Mouse (Mus musculus) kidney, embryonic 14.5 days (tissue): ENCODE data around the gene Slc18a3. TPM values are rescaled to one million over a fixed set of nuclear protein-coding genes. Genes with fewer than 3 reads are reported as not detected.

Experiments
- ATAC-seq: fragments of 200-750 bp; cut with Nextera tagmentation; 2 replicates; pipeline ENCODE4 v1.8.0; 2017; ENCODE audit warnings: moderate number of reproducible peaks, mild to moderate bottlenecking, moderate TSS enrichment, moderate library complexity; ENCODE audit not compliant: low FRiP score, low TSS enrichment
- H3K27ac ChIP-seq: fragments of 300-500 bp; sonication (generic); 2 replicates; pipeline ENCODE4 v1.5.1; 2014; ENCODE audit warnings: low read depth, mild to moderate bottlenecking, low read length, moderate library complexity, mixed read lengths
- H3K27me3 ChIP-seq: fragments of 300-500 bp; sonication (generic); 2 replicates; pipeline ENCODE4 v1.6.1; 2014; ENCODE audit warnings: mild to moderate bottlenecking, low read length; ENCODE audit not compliant: control insufficient read depth, insufficient read depth
- H3K36me3 ChIP-seq: fragments of 300-500 bp; sonication (generic); 2 replicates; pipeline ENCODE4 v1.6.1; 2014; ENCODE audit warnings: low read length, mixed read lengths; ENCODE audit not compliant: control insufficient read depth, insufficient read depth
- H3K4me1 ChIP-seq: fragments of 300-500 bp; sonication (generic); 2 replicates; pipeline ENCODE4 v1.6.1; 2014; ENCODE audit warnings: low read length, mixed read lengths; ENCODE audit not compliant: control insufficient read depth, insufficient read depth
- H3K4me2 ChIP-seq: fragments of 300-500 bp; sonication (generic); replicated peaks from 2 replicates; pipeline ENCODE4 v1.6.1; 2014; ENCODE audit warnings: low read depth, mild to moderate bottlenecking, low read length
- H3K4me3 ChIP-seq: fragments of 300-500 bp; sonication (generic); 2 replicates; pipeline ENCODE4 v1.5.1; 2014; ENCODE audit warnings: mild to moderate bottlenecking, low read length
- H3K9ac ChIP-seq: fragments of 300-500 bp; sonication (generic); 2 replicates; pipeline ENCODE4 v1.6.1; 2014; ENCODE audit warnings: low read depth, mild to moderate bottlenecking, low read length, moderate library complexity
- H3K9me3 ChIP-seq: fragments of 300-500 bp; sonication (generic); 2 replicates; pipeline ENCODE4 v1.6.1; 2016; ENCODE audit warnings: low read length; ENCODE audit not compliant: control insufficient read depth
- WGBS: fragments of 180-500 bp; shearing (Covaris S2); extraction: QIAGEN DNeasy Blood & Tissue Kit; methylation state at CpG from one replicate; pipeline ENCODE4 v1.1.7; 2014; 5-methylcytosine and 5-hydroxymethylcytosine counted together
- polyA plus RNA-seq: library from polyadenylated mRNA; unstranded; fragments of >200 nt; fragmentation: Nextera tagmentation; extraction: Ambion mirVana; gene quantifications from 2 replicates; pipeline ENCODE4 v1.2.1, GENCODE M21; 2014

The Slc18a3 gene
- polyA plus RNA-seq, 1 experiment from 2014 or later, result not detected

- Histone ChIP-seq H3K9ac (peak within 1 kb of the TSS; percentile 23; the same call in 1 of the 2 replicates), H3K4me2 (peak within 1 kb of the TSS; percentile 50), H3K27me3 (peaks cover 70% of the 10 kb centered on the region), H3K27ac (no peak within 1 kb of the TSS), H3K4me1 (peaks cover 6% of the 10 kb centered on the region; the same call in 1 of the 2 replicates), H3K9me3 (no peaks in the 10 kb centered on the region), H3K4me3 (peak within 1 kb of the TSS; percentile 36), H3K36me3 (no peaks in the 10 kb centered on the region)
- ATAC-seq, result no peak
- WGBS, result 16% methylated on average over 13 of the region's 13 CpGs
Measured at GRCm38 (mm10) chr14:32465889-32466288, 1.2 kb upstream of the Slc18a3 start, which contains the start of gene Chat. Gene Chat, minus strand, starts transcription at chr14:32465989.

- no peak for ATAC-seq
- H3K9ac ChIP-seq, result no peak overlapping the region
- no peak overlapping the region for H3K27ac ChIP-seq
- H3K4me1 ChIP-seq, result peaks cover 6% of the 10 kb centered on the region; the same call in 1 of the 2 replicates
- peaks cover 74% of the 10 kb centered on the region for H3K27me3 ChIP-seq
- 2% methylated on average over 8 of the region's 11 CpGs for WGBS
- H3K4me2 ChIP-seq, result no peak overlapping the region; the same call in 1 of the 2 replicates
- H3K36me3 ChIP-seq, result no peaks in the 10 kb centered on the region
- H3K4me3 ChIP-seq, result peak overlapping the region; percentile 36; the same call in 1 of the 2 replicates
- H3K9me3 ChIP-seq, result no peaks in the 10 kb centered on the region
Measured at GRCm38 (mm10) chr14:32465506-32465870, 838 bp upstream of the Slc18a3 start.

DNA sequence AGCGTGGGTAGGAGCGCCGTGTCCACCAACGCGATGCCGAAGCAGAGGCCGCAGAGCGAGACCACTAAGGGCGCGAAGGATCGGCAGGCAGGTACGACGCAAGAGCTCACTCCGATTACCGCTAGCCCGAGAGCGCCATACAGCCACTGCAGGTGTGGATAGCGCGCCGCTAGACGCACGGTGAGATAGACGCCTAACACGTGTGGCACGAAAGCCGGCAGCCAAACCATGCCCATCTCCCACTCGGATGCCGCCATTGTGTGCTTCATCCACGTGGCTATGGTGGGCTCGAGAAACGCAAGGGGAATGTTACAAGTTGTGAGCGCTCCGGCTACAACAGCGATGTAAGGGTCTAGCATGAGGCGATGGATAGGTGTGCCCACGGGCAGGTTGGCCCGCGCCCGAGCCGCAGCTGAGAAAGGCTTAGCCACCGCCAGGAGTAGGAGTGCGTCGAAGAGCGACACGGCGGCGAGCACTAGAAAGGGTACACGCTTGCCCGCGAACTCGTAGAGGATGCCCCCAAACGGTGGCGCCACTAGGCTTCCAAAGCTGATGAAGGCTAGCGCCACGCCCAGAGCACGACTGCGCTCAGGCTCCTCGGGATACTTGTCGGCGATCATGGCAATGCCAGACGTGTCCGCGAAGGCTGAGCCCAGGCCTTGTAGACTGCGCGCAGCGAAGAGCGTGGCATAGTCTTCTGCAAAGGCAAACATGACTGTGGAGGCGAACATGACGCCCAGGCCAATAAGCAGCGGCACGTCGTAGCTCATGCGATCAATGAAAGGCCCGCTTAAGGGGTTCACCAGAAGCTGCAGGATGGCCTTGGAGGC lies 1.2 kb downstream of the Slc18a3 start:
- H3K4me1 ChIP-seq, result peaks cover 6% of the 10 kb centered on the region; the same call in 1 of the 2 replicates
- no peaks in the 10 kb centered on the region for H3K9me3 ChIP-seq
- WGBS, result 4% methylated on average over 74 of the region's 74 CpGs
- no peak overlapping the region for H3K4me2 ChIP-seq
- H3K36me3 ChIP-seq, result no peaks in the 10 kb centered on the region
- H3K27me3 ChIP-seq, result peaks cover 95% of the 10 kb centered on the region
- no peak for ATAC-seq
- H3K4me3 ChIP-seq, result no peak overlapping the region
- H3K9ac ChIP-seq, result no peak overlapping the region
- no peak overlapping the region for H3K27ac ChIP-seq

DNA sequence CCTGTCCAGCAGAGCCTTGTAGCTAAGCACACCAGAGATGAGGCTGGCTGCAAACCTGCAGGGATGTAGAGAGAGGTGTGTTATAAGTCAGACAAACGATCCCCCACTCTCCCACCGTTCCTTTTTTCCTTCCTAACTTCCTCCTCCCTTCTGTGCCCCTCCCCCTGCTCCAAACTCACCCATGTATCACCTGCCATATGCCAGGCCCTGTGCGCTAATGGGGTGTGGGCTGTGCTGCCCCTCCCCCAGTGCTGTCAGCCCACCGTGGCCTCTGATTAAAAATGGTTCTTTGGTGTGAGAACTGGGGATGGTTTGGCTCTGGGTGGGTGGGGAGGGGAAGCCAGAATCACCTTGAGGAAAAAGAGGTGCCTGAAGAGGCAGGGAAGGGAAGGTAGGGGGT lies 12.1 kb downstream of the Slc18a3 start:
- Histone ChIP-seq H3K27ac (no peak overlapping the region), H3K4me1 (no peaks in the 10 kb centered on the region), H3K9me3 (no peaks in the 10 kb centered on the region), H3K9ac (no peak overlapping the region), H3K27me3 (peaks cover 5% of the 10 kb centered on the region; the same call in 1 of the 2 replicates), H3K4me3 (no peak overlapping the region), H3K36me3 (no peaks in the 10 kb centered on the region), H3K4me2 (no peak overlapping the region)
- WGBS, result 7% methylated on average over 4 of the region's 4 CpGs
- no peak for ATAC-seq

- no peak overlapping the region for H3K4me3 ChIP-seq
- H3K4me2 ChIP-seq, result no peak overlapping the region
- H3K27me3 ChIP-seq, result no peaks in the 10 kb centered on the region
- ATAC-seq, result no peak
- H3K9ac ChIP-seq, result no peak overlapping the region
- no peaks in the 10 kb centered on the region for H3K9me3 ChIP-seq
- H3K4me1 ChIP-seq, result no peaks in the 10 kb centered on the region
- no peaks in the 10 kb centered on the region for H3K36me3 ChIP-seq
- WGBS, result 85% methylated on average over 6 of the region's 6 CpGs
- no peak overlapping the region for H3K27ac ChIP-seq
Measured at GRCm38 (mm10) chr14:32446989-32447388, 17.7 kb downstream of the Slc18a3 start.

DNA sequence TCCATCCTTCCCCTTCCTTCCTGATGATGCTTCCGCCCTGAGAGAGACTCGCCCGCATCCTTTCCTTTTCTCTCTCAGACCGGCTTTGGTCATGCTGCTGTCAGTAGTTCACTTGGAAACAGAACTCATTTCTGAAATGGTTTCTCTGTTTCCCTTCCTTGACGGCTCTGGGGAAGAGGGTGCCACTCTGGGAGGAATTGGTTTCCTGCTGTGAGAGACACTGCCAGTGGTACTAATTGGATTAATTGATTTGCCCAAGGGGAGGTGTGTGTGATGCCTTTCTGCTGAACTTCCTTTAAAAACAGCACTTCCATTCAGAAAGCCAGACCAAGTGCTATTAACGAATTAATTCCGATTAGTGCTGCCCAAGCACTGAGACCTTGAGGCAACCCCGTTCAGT lies 21.2 kb downstream of the Slc18a3 start:
- H3K9ac ChIP-seq, result no peak overlapping the region
- H3K27ac ChIP-seq, result no peak overlapping the region
- WGBS, result 41% methylated on average over 8 of the region's 8 CpGs
- no peaks in the 10 kb centered on the region for H3K4me1 ChIP-seq
- H3K27me3 ChIP-seq, result no peaks in the 10 kb centered on the region
- H3K4me3 ChIP-seq, result no peak overlapping the region
- ATAC-seq, result no peak
- H3K36me3 ChIP-seq, result no peaks in the 10 kb centered on the region
- H3K9me3 ChIP-seq, result no peaks in the 10 kb centered on the region
- no peak overlapping the region for H3K4me2 ChIP-seq

DNA sequence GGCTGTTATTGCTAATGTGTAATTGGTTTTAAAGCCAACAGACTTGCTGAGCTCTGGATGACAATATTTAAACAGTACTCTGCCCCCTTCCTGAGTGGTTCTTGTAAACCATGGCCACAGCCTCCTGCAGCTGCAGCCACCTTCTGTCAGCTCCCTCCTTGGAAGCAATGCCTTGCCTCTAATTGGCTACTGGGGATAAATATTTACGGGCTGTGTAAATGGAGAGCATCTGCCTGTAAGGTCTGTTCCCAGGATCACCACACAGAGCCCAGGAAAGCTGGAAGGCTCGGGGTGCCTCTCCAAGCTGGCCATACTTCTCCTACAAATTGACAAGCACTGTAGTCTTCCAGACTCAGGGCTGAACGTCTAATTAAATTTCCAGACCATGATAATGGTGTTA lies 24.9 kb downstream of the Slc18a3 start:
- Histone ChIP-seq H3K27me3 (no peaks in the 10 kb centered on the region), H3K9ac (no peak overlapping the region), H3K4me2 (no peak overlapping the region), H3K9me3 (no peaks in the 10 kb centered on the region), H3K4me1 (no peaks in the 10 kb centered on the region), H3K4me3 (no peak overlapping the region), H3K27ac (no peak overlapping the region), H3K36me3 (no peaks in the 10 kb centered on the region)
- 36% methylated on average over 3 of the region's 3 CpGs for WGBS
- no peak for ATAC-seq

GRCm38 (mm10) chr14:32439316-32439715 lies 25.3 kb downstream of the Slc18a3 start:
- ATAC-seq, result no peak

DNA sequence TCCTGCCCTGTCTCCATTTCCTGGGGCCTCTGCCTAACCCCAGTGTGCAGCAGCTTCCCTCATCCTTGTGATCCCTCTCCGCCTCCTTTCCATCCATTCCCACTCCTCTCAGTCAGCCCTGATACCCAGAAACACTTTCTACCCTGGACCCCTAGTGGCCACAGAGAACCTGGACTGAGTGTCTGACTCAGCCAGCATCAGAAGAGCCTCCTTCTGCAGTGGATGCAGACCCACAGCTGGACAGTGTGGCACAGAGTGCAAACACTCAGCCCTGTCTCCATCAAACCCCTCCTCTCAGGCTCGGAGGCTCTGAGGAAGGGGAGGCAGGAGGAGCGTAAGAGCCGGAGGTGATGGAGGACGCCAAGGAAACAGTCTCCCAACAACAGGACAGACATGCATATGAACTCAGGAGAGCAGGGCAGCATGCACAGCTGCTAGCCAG lies 27.3 kb downstream of the Slc18a3 start:
- no peaks in the 10 kb centered on the region for H3K9me3 ChIP-seq
- H3K9ac ChIP-seq, result no peak overlapping the region
- WGBS, result 44% methylated on average over 5 of the region's 5 CpGs
- no peak for ATAC-seq
- H3K27me3 ChIP-seq, result no peaks in the 10 kb centered on the region
- H3K4me2 ChIP-seq, result no peak overlapping the region
- no peaks in the 10 kb centered on the region for H3K4me1 ChIP-seq
- no peak overlapping the region for H3K27ac ChIP-seq
- H3K36me3 ChIP-seq, result no peaks in the 10 kb centered on the region
- no peak overlapping the region for H3K4me3 ChIP-seq

More at GRCm38 (mm10) chr14:32439316-32439715, 25.3 kb downstream of the Slc18a3 start:
- Histone ChIP-seq H3K4me2 (no peak overlapping the region), H3K4me1 (no peaks in the 10 kb centered on the region), H3K36me3 (no peaks in the 10 kb centered on the region), H3K27me3 (no peaks in the 10 kb centered on the region), H3K4me3 (no peak overlapping the region), H3K27ac (no peak overlapping the region), H3K9ac (no peak overlapping the region), H3K9me3 (no peaks in the 10 kb centered on the region)
- 76% methylated on average over 5 of the region's 5 CpGs for WGBS
